Mouse (Mus musculus) intestine, embryonic 14.5 days (tissue): Measurements from ENCODE around the gene Efcab12. TPM values are rescaled to one million over a fixed set of nuclear protein-coding genes. Genes with fewer than 3 reads are reported as not detected.
"Not testable (repeated sequence)": the region's sequence is repeated elsewhere in the genome, so short reads cannot be mapped to it uniquely, and the experiment has no call there.

Experiments
- ATAC-seq: fragments of 200-750 bp; cut with Nextera tagmentation; replicated peaks from 2 replicates; pipeline ENCODE4 v1.8.0; 2017; ENCODE audit warnings: low read depth, moderate number of reproducible peaks, moderate TSS enrichment, moderate library complexity; ENCODE audit not compliant: low FRiP score, low TSS enrichment
- DNase-seq: peaks from one replicate; pipeline ENCODE4 v3.0.0-alpha.2; 2018; ENCODE audit warnings: low spot score
- H3K27ac ChIP-seq: fragments of 300-500 bp; sonication (generic); 2 replicates; pipeline ENCODE4 v1.5.1; 2014; ENCODE audit warnings: low read depth, mild to moderate bottlenecking, control low read depth
- H3K27me3 ChIP-seq: fragments of 300-500 bp; sonication (generic); replicated peaks from 2 replicates; pipeline ENCODE4 v1.6.1; 2014; ENCODE audit warnings: low read length, control low read depth; ENCODE audit not compliant: control insufficient read depth, insufficient read depth
- H3K36me3 ChIP-seq: fragments of 300-500 bp; sonication (generic); 2 replicates; pipeline ENCODE4 v1.6.1; 2014; ENCODE audit warnings: low read length, control low read depth; ENCODE audit not compliant: control insufficient read depth, insufficient read depth
- H3K4me1 ChIP-seq: fragments of 300-500 bp; sonication (generic); replicated peaks from 2 replicates; pipeline ENCODE4 v1.6.1; 2014; ENCODE audit warnings: low read length, control low read depth, mixed read lengths; ENCODE audit not compliant: control insufficient read depth, insufficient read depth
- H3K4me2 ChIP-seq: fragments of 300-500 bp; sonication (generic); 2 replicates; pipeline ENCODE4 v1.6.1; 2014; ENCODE audit warnings: low read length
- H3K4me3 ChIP-seq: fragments of 300-500 bp; sonication (generic); 2 replicates; pipeline ENCODE4 v1.5.1; 2014; ENCODE audit warnings: low read depth, low read length, control low read depth, mixed read lengths
- H3K9ac ChIP-seq: fragments of 300-500 bp; sonication (generic); 2 replicates; pipeline ENCODE4 v1.6.1; 2014; ENCODE audit warnings: mild to moderate bottlenecking, low read length
- H3K9me3 ChIP-seq: fragments of 300-500 bp; sonication (generic); 2 replicates; pipeline ENCODE4 v1.6.1; 2016; ENCODE audit warnings: low read length, control low read depth; ENCODE audit not compliant: control insufficient read depth
- WGBS: fragments of 180-500 bp; shearing (Covaris S2); extraction: QIAGEN DNeasy Blood & Tissue Kit; methylation state at CpG from one replicate; pipeline ENCODE4 v1.1.7; 2014; 5-methylcytosine and 5-hydroxymethylcytosine counted together
- polyA plus RNA-seq: library from polyadenylated mRNA; unstranded; fragments of >200 nt; fragmentation: Nextera tagmentation; extraction: Ambion mirVana; gene quantifications from 2 replicates; pipeline ENCODE4 v1.2.1, GENCODE M21; 2014

The Efcab12 gene
- polyA plus RNA-seq, 1 experiment from 2014 or later = 0.69 TPM

GRCm38 (mm10) chr6:115832152-115832850 lies 5.9 kb downstream of the Efcab12 start:
- no peak for ATAC-seq

GRCm38 (mm10) chr6:115830779-115831601 lies 7.2 kb downstream of the Efcab12 start:
- no peaks in the 10 kb centered on the region for H3K27me3 ChIP-seq
- DNase-seq = no peak
- no peak for ATAC-seq
- H3K36me3 ChIP-seq = no peaks in the 10 kb centered on the region
- WGBS = 86% methylated on average over 6 of the region's 6 CpGs
- no peak overlapping the region for H3K27ac ChIP-seq
- H3K4me1 ChIP-seq = no peaks in the 10 kb centered on the region
- H3K4me3 ChIP-seq = no peak overlapping the region
- no peak overlapping the region for H3K9ac ChIP-seq
- no peaks in the 10 kb centered on the region for H3K9me3 ChIP-seq
- H3K4me2 ChIP-seq = no peak overlapping the region

More at GRCm38 (mm10) chr6:115832152-115832850, 5.9 kb downstream of the Efcab12 start:
- Histone ChIP-seq H3K4me2 (no peak overlapping the region), H3K4me3 (no peak overlapping the region), H3K9me3 (no peaks in the 10 kb centered on the region), H3K4me1 (no peaks in the 10 kb centered on the region), H3K27me3 (no peaks in the 10 kb centered on the region), H3K36me3 (no peaks in the 10 kb centered on the region), H3K9ac (no peak overlapping the region), H3K27ac (no peak overlapping the region)
- 84% methylated on average over 2 of the region's 2 CpGs for whole genome bisulfite sequencing
- DNase-seq = no peak

GRCm38 (mm10) chr6:115823850-115824464 lies 14.3 kb downstream of the Efcab12 start:
- ATAC-seq (peak; percentile 96), DNase-seq (peak; percentile 85)
- H3K9me3 ChIP-seq, H3K9ac ChIP-seq, H3K36me3 ChIP-seq, H3K27me3 ChIP-seq, H3K4me1 ChIP-seq, H3K4me3 ChIP-seq: not testable (repeated sequence)
- peak overlapping the region; percentile 45 for H3K4me2 ChIP-seq
- peak overlapping the region; percentile 30; the same call in 1 of the 2 replicates for H3K27ac ChIP-seq
- WGBS = 4% methylated on average over 4 of the region's 11 CpGs

- no peak overlapping the region for H3K27ac ChIP-seq
- DNase-seq = no peak
- H3K4me1 ChIP-seq = no peaks in the 10 kb centered on the region
- no peak for ATAC-seq
- no peaks in the 10 kb centered on the region for H3K36me3 ChIP-seq
- H3K27me3 ChIP-seq = no peaks in the 10 kb centered on the region
- no peak overlapping the region for H3K9ac ChIP-seq
- no peaks in the 10 kb centered on the region for H3K9me3 ChIP-seq
- H3K4me2 ChIP-seq = no peak overlapping the region
- no peak overlapping the region for H3K4me3 ChIP-seq
- WGBS = 78% methylated on average over 8 of the region's 8 CpGs
Measured at GRCm38 (mm10) chr6:115821216-115821993, 16.8 kb downstream of the Efcab12 start.

GRCm38 (mm10) chr6:115818129-115818528 lies 20.1 kb downstream of the Efcab12 start:
- H3K9me3 ChIP-seq = no peaks in the 10 kb centered on the region
- DNase-seq (no peak), ATAC-seq (no peak)
- no peaks in the 10 kb centered on the region for H3K27me3 ChIP-seq
- no peak overlapping the region for H3K4me3 ChIP-seq
- no peaks in the 10 kb centered on the region for H3K4me1 ChIP-seq
- no peak overlapping the region for H3K27ac ChIP-seq
- H3K4me2 ChIP-seq = no peak overlapping the region
- WGBS = 72% methylated on average over 2 of the region's 2 CpGs
- H3K36me3 ChIP-seq = no peaks in the 10 kb centered on the region
- no peak overlapping the region for H3K9ac ChIP-seq

- Histone ChIP-seq H3K9ac (no peak overlapping the region), H3K4me3 (no peak overlapping the region), H3K27me3 (no peaks in the 10 kb centered on the region), H3K36me3 (no peaks in the 10 kb centered on the region), H3K27ac (no peak overlapping the region), H3K4me1 (no peaks in the 10 kb centered on the region), H3K4me2 (no peak overlapping the region), H3K9me3 (no peaks in the 10 kb centered on the region)
- DNase-seq (no peak), ATAC-seq (no peak)
- WGBS = 80% methylated on average over 4 of the region's 4 CpGs
Measured at GRCm38 (mm10) chr6:115815041-115815440, 23.2 kb downstream of the Efcab12 start.

- no peak overlapping the region for H3K4me3 ChIP-seq
- H3K4me2 ChIP-seq = no peak overlapping the region
- DNase-seq (no peak), ATAC-seq (no peak)
- no peaks in the 10 kb centered on the region for H3K27me3 ChIP-seq
- 30% methylated on average over 4 of the region's 4 CpGs for WGBS
- no peak overlapping the region for H3K27ac ChIP-seq
- no peaks in the 10 kb centered on the region for H3K9me3 ChIP-seq
- no peaks in the 10 kb centered on the region for H3K4me1 ChIP-seq
- H3K36me3 ChIP-seq = no peaks in the 10 kb centered on the region
- H3K9ac ChIP-seq = no peak overlapping the region
Measured at GRCm38 (mm10) chr6:115814104-115814503, 24.1 kb downstream of the Efcab12 start.

- DNase-seq = no peak
- Histone ChIP-seq H3K4me2 (no peak overlapping the region), H3K27ac (no peak overlapping the region), H3K4me1 (peaks cover 8% of the 10 kb centered on the region), H3K9me3 (no peaks in the 10 kb centered on the region), H3K9ac (no peak overlapping the region), H3K4me3 (no peak overlapping the region), H3K27me3 (no peaks in the 10 kb centered on the region), H3K36me3 (peaks cover 12% of the 10 kb centered on the region)
- ATAC-seq = no peak
- 69% methylated on average over 8 of the region's 8 CpGs for WGBS
Measured at GRCm38 (mm10) chr6:115811606-115812005, 26.6 kb downstream of the Efcab12 start.
